ENCODE assay signal across 17 mouse cellular contexts in the genomic region with DNA sequence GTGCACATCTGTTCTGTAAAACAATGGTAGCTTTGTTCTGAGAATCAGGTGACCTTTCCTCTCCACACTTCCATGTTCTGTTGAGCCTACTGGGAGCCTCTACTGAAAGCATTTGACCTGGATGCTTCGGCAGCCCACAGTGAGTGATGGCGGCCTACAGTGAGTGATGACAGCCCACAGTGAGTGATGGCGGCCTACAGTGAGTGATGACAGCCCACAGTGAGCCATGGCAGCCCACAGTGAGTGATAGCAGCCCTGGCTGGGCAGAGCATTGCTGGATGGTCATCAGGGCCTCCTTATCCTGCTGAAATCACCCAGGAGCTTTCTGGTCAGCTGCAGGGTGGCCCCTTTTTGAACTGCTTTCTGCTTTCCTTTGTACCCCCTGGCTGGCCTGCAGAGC.
"Had no signal": no experiment of that assay in that cellular context is flagged by ENCODE, and none has a peak within 500 bp of the region (broad histone marks: within the 10 kb centered on the region; RNA-seq: fewer than 3 reads in every experiment).

No protein-coding gene starts in this region.

- H3K36me3 ChIP-seq: liver, embryonic 13.5 days had no signal

- DNase-seq: kidney, postnatal 10 days; kidney, postnatal 36 days; layer of hippocampus, postnatal 36 days; liver, embryonic 13.5 days; lung, adult 2 months; lung, postnatal 14 days; lung, postnatal 4 days; midbrain, embryonic 14.5 days; right cerebral cortex, adult 18-20 months; right cerebral cortex, postnatal 14 days; right cerebral cortex, postnatal 4 days; thymus, adult 2 months; thymus, postnatal 14 days; thymus, postnatal 4 days had no signal

- H3K4me3 ChIP-seq: left cerebral cortex, adult 2 months; liver, embryonic 13.5 days had no signal

- H3K27me3 ChIP-seq: liver, embryonic 13.5 days had no signal

- H3K4me1 ChIP-seq: liver, embryonic 13.5 days had no signal

- H3K4me2 ChIP-seq: liver, embryonic 13.5 days; midbrain, embryonic 11.5 days had no signal

- H3K9ac ChIP-seq: liver, embryonic 13.5 days had no signal

- H3K9me3 ChIP-seq: liver, embryonic 13.5 days had no signal

- H3K27ac ChIP-seq: left cerebral cortex, adult 2 months; liver, embryonic 13.5 days; stomach, postnatal 0 days had no signal
